Comparison of ENCODE assay signal across 29 mouse cellular contexts in genomic region chr1:60173119-60173518, GRCm38 (mm10).
"Had no signal": no experiment of that assay in that cellular context is flagged by ENCODE, and none has a peak within 500 bp of the region (broad histone marks: within the 10 kb centered on the region; RNA-seq: fewer than 3 reads in every experiment).

No protein-coding gene starts in this region.

- H3K4me2 ChIP-seq: embryonic facial prominence, embryonic 12.5 days; embryonic facial prominence, embryonic 13.5 days; embryonic facial prominence, embryonic 15.5 days; forebrain, embryonic 12.5 days; forebrain, embryonic 13.5 days; forebrain, embryonic 15.5 days had no signal

- H3K9me3 ChIP-seq: embryonic facial prominence, embryonic 10.5 days; embryonic facial prominence, embryonic 12.5 days; embryonic facial prominence, embryonic 13.5 days; embryonic facial prominence, embryonic 15.5 days; forebrain, embryonic 10.5 days; forebrain, embryonic 12.5 days; forebrain, embryonic 13.5 days; forebrain, embryonic 15.5 days had no signal

- H3K9ac ChIP-seq: embryonic facial prominence, embryonic 12.5 days; embryonic facial prominence, embryonic 13.5 days; embryonic facial prominence, embryonic 15.5 days; forebrain, embryonic 12.5 days; forebrain, embryonic 13.5 days; forebrain, embryonic 15.5 days; forebrain, postnatal 0 days had no signal

- H3K36me3 ChIP-seq: embryonic facial prominence, embryonic 10.5 days; embryonic facial prominence, embryonic 12.5 days; embryonic facial prominence, embryonic 13.5 days; embryonic facial prominence, embryonic 15.5 days; forebrain, embryonic 10.5 days; forebrain, embryonic 12.5 days; forebrain, embryonic 15.5 days had no signal

- H3K4me3 ChIP-seq: embryonic facial prominence, embryonic 10.5 days; embryonic facial prominence, embryonic 12.5 days; embryonic facial prominence, embryonic 13.5 days; embryonic facial prominence, embryonic 15.5 days; erythroblast, embryonic 14.5 days; forebrain, embryonic 10.5 days; forebrain, embryonic 12.5 days; forebrain, embryonic 13.5 days; forebrain, embryonic 15.5 days; gastrocnemius, adult 2 months; heart, adult 2 months had no signal

- H3K4me1 ChIP-seq: embryonic facial prominence, embryonic 10.5 days; embryonic facial prominence, embryonic 12.5 days; embryonic facial prominence, embryonic 13.5 days; embryonic facial prominence, embryonic 15.5 days; forebrain, embryonic 10.5 days; forebrain, embryonic 12.5 days; forebrain, embryonic 13.5 days; forebrain, embryonic 15.5 days had no signal

- H3K27ac ChIP-seq: embryonic facial prominence, embryonic 10.5 days; embryonic facial prominence, embryonic 12.5 days; embryonic facial prominence, embryonic 13.5 days; embryonic facial prominence, embryonic 15.5 days; forebrain, embryonic 10.5 days; forebrain, embryonic 12.5 days; forebrain, embryonic 13.5 days; forebrain, embryonic 15.5 days; gastrocnemius, adult 2 months; heart, adult 2 months had no signal

- ATAC-seq: forebrain, embryonic 13.5 days; forebrain, embryonic 14.5 days; forebrain, embryonic 15.5 days; forebrain, embryonic 16.5 days; forebrain, postnatal 0 days had no signal

- DNase-seq: cerebellum, adult 2 months; cerebellum, adult 8-10 months; cerebellum, adult 9-10 months; cerebellum, adult 9-11 months; cerebellum, postnatal 10 days; cerebellum, postnatal 14 days; cerebellum, postnatal 25 days; cerebellum, postnatal 36 days; embryo, embryonic 11 days; forebrain, postnatal 0 days; gastrocnemius, adult 2 months; gastrocnemius, postnatal 10 days; gastrocnemius, postnatal 14 days; gastrocnemius, postnatal 25 days; gastrocnemius, postnatal 36 days; heart, adult 11 months; heart, adult 18-20 months; heart, adult 2 months had no signal

- H3K27me3 ChIP-seq: embryonic facial prominence, embryonic 12.5 days; embryonic facial prominence, embryonic 13.5 days; embryonic facial prominence, embryonic 15.5 days; forebrain, embryonic 12.5 days; forebrain, embryonic 13.5 days; forebrain, embryonic 15.5 days had no signal
